Mouse (Mus musculus) G1E-ER4 (cell line): ENCODE results near the gene Prr5l. TPM values are rescaled to one million over a fixed set of nuclear protein-coding genes. Genes with fewer than 3 reads are reported as not detected.

Experiments
- GATA1 ChIP-seq: IDR thresholded peaks from one replicate; pipeline ENCODE4 v1.8.0; 2012; ENCODE audit warnings: low read length, inconsistent platforms
- polyA plus RNA-seq: library from polyadenylated mRNA; stranded (reverse); fragments of >175 nt; gene quantifications from 2 replicates; pipeline ENCODE4 v1.2.3, GENCODE M21; 2012

The Prr5l gene
- polyA plus RNA-seq, 1 experiment: not detected

DNA sequence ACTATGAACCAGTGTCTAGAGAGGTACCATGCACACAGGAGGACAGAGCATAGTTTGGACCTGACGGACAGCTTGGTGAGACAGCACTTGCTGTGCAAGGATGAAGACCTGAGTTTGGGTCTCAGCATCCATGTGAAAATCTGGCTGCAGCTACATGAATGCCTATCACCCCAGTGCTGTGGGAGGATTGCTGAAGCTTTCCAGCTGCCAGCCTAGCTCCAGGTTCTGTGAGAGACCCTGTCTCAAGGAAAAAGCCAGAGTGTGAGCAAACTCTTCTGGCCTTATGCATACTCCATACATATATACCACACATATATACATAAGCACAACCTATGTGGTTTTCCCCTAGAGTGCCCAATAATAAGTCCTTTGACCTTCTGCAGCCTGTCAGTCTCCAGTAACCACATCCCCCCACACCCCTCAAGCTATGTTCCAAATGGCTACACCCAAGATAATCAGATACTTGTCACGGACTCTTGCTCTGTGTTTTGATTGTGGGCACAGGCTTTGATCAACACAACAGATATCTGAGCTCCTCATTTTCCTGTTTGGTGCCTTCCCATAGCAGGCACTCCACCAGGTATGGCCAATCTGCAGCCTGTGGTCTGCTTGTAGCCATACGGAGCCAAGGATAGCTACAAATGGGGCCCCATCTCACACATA is 66.0 kb downstream of the Prr5l start:
- no peak for TF ChIP-seq GATA1

DNA sequence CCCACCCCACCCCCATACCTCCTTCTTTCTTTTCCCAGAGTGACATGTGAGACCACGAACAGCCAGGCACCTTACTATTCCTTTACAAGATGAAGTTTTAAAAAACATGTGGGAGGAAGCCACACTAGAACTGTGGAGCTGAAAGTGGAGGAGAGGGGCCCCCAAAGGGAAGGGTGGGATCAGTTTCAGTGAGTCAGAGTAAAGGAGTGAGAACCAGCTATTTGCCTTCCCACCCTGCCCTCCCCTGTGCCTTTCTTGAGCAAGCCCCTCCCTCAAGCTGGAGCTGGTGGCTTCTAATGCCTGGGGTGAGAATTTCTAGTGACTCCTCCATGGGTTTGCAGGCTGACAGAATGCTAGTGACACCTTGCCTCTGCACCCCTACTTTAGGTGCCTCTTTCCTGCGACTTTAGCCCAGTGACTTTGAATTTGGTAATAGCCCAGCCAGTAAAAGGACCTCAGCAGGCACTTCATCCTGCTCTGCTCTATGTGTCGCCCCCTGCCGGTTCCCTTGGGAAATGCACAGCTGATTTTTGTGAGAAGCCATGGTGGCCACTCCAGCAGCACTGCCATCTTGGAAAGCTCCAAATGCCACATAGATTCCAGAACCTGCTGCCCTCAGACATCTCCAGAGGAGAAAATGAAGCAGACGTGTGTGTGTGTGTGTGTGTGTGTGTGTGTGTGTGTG is 67.4 kb downstream of the Prr5l start:
- TF ChIP-seq GATA1: no peak

GRCm38 (mm10) chr2:101814272-101814625 is 68.6 kb downstream of the Prr5l start:
- TF ChIP-seq GATA1: no peak

GRCm38 (mm10) chr2:101813581-101814271 is 69.1 kb downstream of the Prr5l start:
- TF ChIP-seq GATA1: no peak

DNA sequence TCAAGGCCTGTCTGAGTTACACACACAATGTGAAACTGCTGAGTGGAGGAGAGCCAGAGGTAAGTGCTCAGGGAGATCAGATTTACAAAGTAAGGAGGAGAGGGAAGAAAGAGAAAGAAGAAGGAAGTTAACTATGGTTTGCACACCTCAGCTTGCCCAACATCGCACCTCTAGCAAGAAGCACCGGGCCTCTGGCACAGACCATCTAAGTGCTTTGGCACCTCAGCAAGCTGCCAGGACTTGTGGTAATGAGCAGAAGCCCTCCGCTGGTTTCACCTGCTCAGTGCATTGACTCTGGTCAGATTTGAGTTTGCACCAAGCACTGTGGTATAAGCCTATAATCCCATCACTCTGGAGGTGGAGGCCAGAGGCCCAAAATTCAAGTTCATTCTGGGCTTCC is 70.9 kb downstream of the Prr5l start:
- TF ChIP-seq GATA1: no peak

DNA sequence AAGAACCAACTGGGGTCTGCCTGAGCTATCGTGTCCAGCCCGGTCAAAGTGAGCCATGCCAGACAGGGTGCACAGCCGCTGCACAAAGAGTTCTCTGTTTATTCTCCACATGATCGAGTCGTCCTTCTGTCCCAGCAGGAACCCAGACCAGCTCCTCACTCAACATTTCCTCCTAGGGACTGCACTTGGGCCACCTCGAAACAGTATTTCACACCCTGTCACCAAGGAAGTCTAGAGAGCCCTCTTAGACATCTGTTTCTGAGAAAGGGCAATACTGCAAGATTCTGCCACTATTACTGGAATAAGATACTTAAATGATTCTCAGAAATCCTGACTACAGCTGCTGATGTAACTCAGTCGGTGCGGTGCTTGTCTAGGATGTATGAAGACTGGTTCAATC is 72.1 kb downstream of the Prr5l start:
- no peak for TF ChIP-seq GATA1

- TF ChIP-seq GATA1: no peak
These were observed 73.1 kb downstream of the Prr5l start for GRCm38 (mm10) chr2:101809640-101810305.

- TF ChIP-seq GATA1: no peak
These were observed 75.1 kb downstream of the Prr5l start for GRCm38 (mm10) chr2:101807756-101808155.

- no peak for TF ChIP-seq GATA1
These were observed 80.6 kb downstream of the Prr5l start for GRCm38 (mm10) chr2:101802240-101802639.

GRCm38 (mm10) chr2:101797901-101798250 is 85.0 kb downstream of the Prr5l start:
- no peak for TF ChIP-seq GATA1

GRCm38 (mm10) chr2:101797166-101797900 is 85.5 kb downstream of the Prr5l start:
- TF ChIP-seq GATA1: no peak

DNA sequence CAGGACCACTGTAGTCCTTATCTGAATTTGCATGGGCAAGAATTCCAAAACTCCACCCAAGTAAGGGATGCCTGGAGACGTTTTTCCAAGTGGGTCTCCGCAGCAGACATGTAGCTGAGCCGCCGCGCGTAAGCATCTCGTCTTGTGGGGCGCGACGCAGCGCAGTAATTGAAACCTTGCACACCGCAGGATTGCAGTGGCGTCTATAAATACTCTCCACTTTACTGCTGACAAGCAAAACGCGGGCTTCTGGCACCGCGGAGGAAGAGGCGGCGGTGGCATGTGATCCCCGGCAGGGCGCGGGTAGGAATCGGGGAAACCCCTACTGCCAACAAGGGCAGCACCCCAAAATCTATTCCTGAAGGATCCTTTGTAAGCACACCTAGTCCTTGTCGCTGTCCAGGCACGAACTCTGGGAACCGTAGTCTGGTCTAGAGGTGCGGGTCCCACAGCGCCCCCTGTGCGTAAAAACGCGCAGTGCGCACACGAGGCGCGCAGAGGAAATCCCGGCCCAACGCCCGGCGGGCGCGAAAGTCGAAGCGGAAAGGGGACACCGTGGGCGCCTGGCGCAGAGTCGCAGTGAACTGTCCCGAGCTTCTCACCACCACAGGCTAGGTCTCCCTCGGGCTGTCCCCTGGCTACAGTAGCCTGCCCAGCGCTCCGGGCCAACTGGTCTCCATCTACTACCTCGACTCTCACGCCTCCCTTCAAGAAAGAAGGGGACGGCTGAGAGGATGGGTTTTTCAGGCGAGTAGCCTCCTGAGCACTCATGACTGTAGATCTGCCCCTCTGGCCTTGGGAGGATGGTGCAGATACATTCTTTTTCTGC is 86.3 kb downstream of the Prr5l start:
- no peak for TF ChIP-seq GATA1

GRCm38 (mm10) chr2:101792130-101792529 is 90.7 kb downstream of the Prr5l start:
- TF ChIP-seq GATA1: no peak

GRCm38 (mm10) chr2:101783255-101783654 is 99.6 kb downstream of the Prr5l start:
- no peak for TF ChIP-seq GATA1

DNA sequence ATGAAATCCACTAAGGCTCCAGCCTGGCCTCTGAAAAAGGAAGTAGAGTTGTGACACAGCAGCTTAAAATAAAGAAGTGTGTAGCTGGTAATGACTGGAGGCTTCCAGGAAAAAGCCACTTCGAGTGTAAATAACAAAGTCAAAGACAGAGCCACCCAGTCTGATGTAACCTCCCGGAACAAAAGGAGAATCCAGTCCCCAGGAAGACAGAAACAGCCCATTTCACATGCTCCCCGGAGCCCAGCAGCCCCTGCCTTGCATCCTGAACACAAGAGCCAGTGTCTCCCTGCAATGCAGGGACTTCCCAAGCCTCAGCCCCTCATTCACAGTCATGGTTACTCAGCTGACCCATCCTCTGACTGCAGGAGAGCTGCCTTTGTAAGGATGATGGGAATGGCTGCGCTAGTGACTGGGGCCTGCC is 101.5 kb downstream of the Prr5l start:
- no peak for TF ChIP-seq GATA1
